Mouse (Mus musculus): Measurements from ENCODE around the gene Ssbp3.

GRCm38 (mm10) chr4:107063214-107063613, 152.7 kb downstream of the Ssbp3 start:
- TF ChIP-seq POLR2A (IDR thresholded peaks at IDR 0.05; ENCODE audit: low read depth, low read length) = no peak
- TF ChIP-seq CTCF (IDR thresholded peaks at IDR 0.05; ENCODE audit: borderline replicate concordance, insufficient read depth, low read length) = no peak
